Mouse (Mus musculus): ENCODE results near the gene Plch2. TPM values are rescaled to one million over a fixed set of nuclear protein-coding genes. Genes with fewer than 3 reads are reported as not detected.

Gene Plch2
- total RNA-seq, 4 experiments from 2014 or later = 0.46 to 2.3 (median 1.1) TPM

GRCm38 (mm10) chr4:155020141-155020540 is 36.4 kb downstream of the Plch2 start:
- no peak for DNase-seq

- no peak for DNase-seq
Observed at GRCm38 (mm10) chr4:155019336-155019847, 37.2 kb downstream of the Plch2 start.

GRCm38 (mm10) chr4:155018601-155019335 is 37.8 kb downstream of the Plch2 start:
- DNase-seq = no peak

GRCm38 (mm10) chr4:155018066-155018465 is 38.5 kb downstream of the Plch2 start:
- DNase-seq = no peak

GRCm38 (mm10) chr4:155017253-155017878 is 39.2 kb downstream of the Plch2 start:
- DNase-seq = no peak

GRCm38 (mm10) chr4:155016807-155017206 is 39.8 kb downstream of the Plch2 start:
- no peak for DNase-seq

GRCm38 (mm10) chr4:155015550-155015949 is 41.0 kb downstream of the Plch2 start:
- no peak for DNase-seq

- no peak for DNase-seq
Observed at GRCm38 (mm10) chr4:155014791-155015190, 41.8 kb downstream of the Plch2 start.

- no peak for DNase-seq
Observed at GRCm38 (mm10) chr4:155014244-155014643, 42.3 kb downstream of the Plch2 start.

GRCm38 (mm10) chr4:155012788-155013187 is 43.8 kb downstream of the Plch2 start:
- DNase-seq = peak; percentile 17

GRCm38 (mm10) chr4:155012115-155012514 is 44.5 kb downstream of the Plch2 start:
- DNase-seq = no peak

GRCm38 (mm10) chr4:155011312-155012025 is 45.1 kb downstream of the Plch2 start:
- no peak for DNase-seq

- peak; percentile 11 for DNase-seq
Observed at GRCm38 (mm10) chr4:155010870-155011269, 45.7 kb downstream of the Plch2 start.

GRCm38 (mm10) chr4:155009216-155009615 is 47.4 kb downstream of the Plch2 start:
- DNase-seq = no peak

GRCm38 (mm10) chr4:155008075-155008474 is 48.5 kb downstream of the Plch2 start:
- DNase-seq = no peak

GRCm38 (mm10) chr4:155007641-155008040 is 48.9 kb downstream of the Plch2 start:
- no peak for DNase-seq

- DNase-seq = no peak
Observed at GRCm38 (mm10) chr4:155006296-155006695, 50.3 kb downstream of the Plch2 start.

- no peak for DNase-seq
Observed at GRCm38 (mm10) chr4:155005278-155005677, 51.3 kb downstream of the Plch2 start.

GRCm38 (mm10) chr4:154999379-154999778 is 57.2 kb downstream of the Plch2 start:
- no peak for DNase-seq

GRCm38 (mm10) chr4:154996572-154997154 is 59.9 kb downstream of the Plch2 start:
- DNase-seq = no peak

- DNase-seq = no peak
Observed at GRCm38 (mm10) chr4:154994876-154995275, 61.7 kb downstream of the Plch2 start.

- no peak for DNase-seq
Observed at GRCm38 (mm10) chr4:154986750-154987149, 69.8 kb downstream of the Plch2 start.

GRCm38 (mm10) chr4:154986096-154986495 is 70.5 kb downstream of the Plch2 start:
- DNase-seq = peak; percentile 52
